Mouse (Mus musculus): ENCODE measurements at regions not wholly inside any gene's neighbourhood (a gene's known extent, or its start where the extent isn't known, plus 50 kb on each side); places are given as distances from the start of the nearest gene placed in this dataset.

DNA sequence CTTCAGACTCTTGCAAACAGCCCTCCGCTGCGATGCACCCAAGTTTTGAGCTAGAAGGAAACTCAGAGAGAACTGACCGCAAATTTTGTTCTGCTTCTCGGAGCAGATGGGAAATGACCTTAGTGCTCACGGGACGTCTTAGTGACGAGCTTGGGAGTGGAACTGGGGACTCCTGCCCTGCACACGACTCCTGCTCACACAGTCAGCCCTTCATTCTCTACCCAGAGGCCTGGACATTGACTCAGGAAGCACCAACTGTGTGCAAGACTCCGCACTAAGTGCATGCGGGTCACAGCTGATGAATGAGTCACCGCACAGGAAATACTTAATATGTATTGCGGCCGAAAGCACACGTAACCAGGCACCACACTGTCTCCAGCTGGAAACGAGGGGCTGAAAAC, 177.7 kb upstream of the Hs6st1 start:
- TF ChIP-seq CTCF (IDR thresholded peaks at IDR 0.05; ENCODE audit: low read depth, low read length) (no peak), POLR2A (IDR thresholded peaks at IDR 0.05; ENCODE audit: insufficient read depth, low read length) (no peak)

Data from ES-Bruce4 (cell line).